Mouse (Mus musculus) yolk sac, embryonic 10.5 days (tissue): Measurements from ENCODE around the gene Foxp1.

ENCODE experiments used
- DNase-seq: peaks from one replicate; pipeline ENCODE4 v3.0.0-alpha.2; 2017; ENCODE audit warnings: low spot score

Foxp1 gene

DNA sequence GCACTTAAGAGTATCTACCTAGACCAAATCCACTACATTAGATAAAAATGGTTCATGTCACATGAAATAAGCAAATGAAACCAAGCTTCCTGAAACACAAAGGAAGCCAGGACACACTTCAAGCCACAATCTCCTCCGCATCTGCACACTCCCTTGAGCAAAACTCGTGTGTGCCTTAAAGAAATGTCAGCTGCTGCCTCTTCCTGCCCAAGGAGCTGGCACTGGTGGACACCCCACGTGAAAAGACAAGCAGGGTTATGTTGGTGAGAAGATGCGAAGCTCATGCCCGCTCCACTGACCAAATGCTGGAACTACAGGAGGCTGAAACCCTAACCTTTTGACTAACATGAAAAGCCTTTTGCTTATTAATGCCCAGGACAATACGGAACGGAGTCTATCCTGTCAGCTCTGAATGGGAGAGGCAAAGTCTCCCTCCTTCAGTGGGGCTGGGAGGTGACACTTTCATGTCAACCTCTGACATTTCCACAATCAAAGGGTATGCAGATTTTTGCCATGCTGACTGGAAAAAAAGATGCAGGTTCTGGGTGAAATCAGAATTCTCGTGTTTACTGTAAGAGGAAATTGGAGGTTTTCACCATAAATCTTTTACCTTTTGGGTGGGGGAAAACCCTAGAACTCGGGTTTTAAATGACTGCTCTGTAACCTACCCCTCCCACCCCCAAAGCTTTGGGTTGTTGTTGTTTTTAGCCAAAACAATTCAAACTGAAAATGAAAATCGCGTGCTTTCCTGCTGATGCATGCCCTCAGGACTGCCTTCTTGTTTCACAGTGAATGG, 261.4 kb downstream of the Foxp1 start:
- DNase-seq: no peak

DNA sequence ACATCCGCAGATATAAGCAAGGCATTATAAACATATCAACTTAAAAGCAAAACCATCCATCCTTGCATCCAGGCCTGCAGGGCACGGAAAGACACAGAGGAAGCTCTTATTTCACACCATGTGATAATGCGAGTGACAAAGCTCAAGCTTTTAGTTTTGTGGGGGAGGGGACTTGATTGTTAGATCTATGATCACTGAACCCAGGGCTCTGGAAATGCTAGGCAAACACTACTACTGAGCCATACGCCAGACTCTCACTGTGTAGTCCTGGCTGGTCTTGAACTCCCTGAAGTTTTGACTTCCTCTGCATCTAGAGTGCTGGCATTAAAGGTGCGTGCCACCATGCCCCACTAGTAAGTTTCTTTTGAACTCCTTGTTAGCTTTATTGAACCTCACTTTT, 264.2 kb downstream of the Foxp1 start:
- no peak for DNase-seq

DNA sequence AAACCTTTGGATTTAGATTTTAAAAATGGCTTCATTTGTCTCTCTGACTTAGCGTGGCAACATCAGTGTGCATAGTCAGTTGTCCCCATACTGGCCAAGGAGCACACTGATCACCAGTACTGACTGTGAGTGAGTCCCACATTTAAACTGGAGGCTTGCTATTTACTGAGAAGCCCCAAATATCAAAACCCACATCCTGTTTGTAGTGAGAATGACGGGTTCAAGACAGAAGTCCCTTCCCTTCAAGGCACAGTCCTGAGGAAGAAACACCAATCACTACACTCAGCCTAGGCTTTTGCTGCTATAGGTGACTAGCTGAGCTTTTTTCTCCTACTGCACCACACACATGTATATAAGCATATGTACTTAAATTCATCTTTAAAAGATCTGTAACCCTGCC, 264.8 kb downstream of the Foxp1 start:
- no peak for DNase-seq

GRCm38 (mm10) chr6:99253331-99253730, 269.2 kb downstream of the Foxp1 start:
- DNase-seq: no peak

- DNase-seq: no peak
These were observed 269.7 kb downstream of the Foxp1 start for GRCm38 (mm10) chr6:99252816-99253215.

- no peak for DNase-seq
These were observed 270.6 kb downstream of the Foxp1 start for GRCm38 (mm10) chr6:99251924-99252323.

DNA sequence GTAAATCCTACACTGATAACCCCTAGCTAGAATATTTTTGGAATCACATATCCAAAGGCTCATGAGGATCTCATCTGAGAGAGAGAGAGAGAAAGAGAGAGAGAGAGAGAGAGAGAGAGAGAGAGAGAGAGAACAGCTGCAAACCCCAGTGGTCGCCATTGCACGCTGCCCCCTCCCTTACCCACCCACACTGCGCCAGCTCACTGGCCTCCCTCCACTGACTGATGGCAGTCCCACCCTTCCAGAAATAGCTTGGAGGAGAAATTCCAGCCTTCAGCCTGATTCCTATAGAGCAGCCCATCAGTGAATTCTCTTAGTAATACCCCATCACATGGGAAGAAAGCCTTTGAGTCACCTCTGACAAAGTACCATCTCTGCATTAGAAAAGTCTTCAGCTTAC, 271.3 kb downstream of the Foxp1 start:
- no peak for DNase-seq

GRCm38 (mm10) chr6:99249496-99250030, 273.0 kb downstream of the Foxp1 start:
- no peak for DNase-seq

DNA sequence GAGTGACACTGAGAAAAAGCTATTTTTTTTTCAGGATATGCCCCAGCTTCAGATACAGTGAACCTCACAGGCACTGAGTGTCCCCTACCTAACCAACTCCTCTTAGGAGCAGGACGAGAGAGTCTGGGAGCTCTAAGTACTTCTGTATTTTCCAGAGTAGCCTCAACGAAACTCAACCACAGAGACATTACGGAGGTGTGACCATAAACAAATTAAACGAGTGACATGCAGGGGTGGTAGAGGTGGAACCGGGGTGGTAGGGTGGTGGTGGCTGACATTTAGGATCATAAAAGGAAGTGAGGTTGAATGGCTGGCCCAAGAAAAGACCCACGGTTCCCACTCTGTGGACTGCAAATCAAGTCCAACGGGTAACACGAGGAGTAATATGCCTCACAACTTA, 274.1 kb downstream of the Foxp1 start:
- no peak for DNase-seq

- DNase-seq: no peak
These were observed 280.7 kb downstream of the Foxp1 start for GRCm38 (mm10) chr6:99241625-99242395.

- no peak for DNase-seq
These were observed 281.8 kb downstream of the Foxp1 start for GRCm38 (mm10) chr6:99240764-99241163.

GRCm38 (mm10) chr6:99235588-99235987, 286.9 kb downstream of the Foxp1 start:
- no peak for DNase-seq

DNA sequence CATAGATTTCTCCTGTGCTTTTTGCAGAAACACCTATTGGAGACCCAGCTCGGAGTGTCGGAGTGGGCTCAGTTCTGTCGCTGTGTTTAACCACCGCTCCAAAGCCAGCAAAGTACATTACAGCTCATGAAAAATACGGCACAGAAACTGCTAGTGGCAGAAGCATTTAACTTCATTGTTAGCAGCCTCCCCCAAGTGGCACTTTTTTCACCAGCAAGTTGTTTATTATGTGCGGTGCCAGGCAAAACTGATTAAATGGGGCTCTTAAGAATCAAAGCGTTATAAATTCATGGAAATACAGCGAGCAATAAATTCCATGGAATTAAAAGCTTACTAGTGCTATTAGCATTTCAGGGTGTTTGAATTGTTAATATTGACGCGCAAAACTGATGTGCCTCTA, 289.1 kb downstream of the Foxp1 start:
- no peak for DNase-seq

DNA sequence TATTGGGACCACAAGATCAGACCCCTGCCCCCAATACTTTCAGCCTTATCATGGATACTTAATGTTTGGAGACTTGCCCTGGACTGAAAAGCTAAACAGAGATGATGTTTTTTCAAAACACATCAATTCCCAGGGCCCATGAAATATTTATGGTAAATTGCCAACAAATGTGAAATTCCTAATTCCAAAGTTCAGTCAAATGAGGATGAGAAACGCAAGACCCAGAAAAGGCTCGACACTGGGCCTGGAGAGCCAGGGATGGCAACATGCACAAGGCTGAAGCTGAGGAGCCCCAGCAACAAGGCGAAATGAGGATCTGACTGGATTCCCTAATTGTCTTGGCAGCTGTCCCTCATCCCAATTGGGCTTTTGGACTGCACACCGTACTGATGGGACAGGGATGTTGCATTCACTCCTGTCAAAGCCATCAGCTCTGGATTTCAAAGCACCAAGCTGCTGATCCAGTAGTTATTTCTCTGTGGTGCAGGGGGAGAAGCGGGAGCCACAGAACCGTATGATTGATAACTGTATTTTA, 294.1 kb downstream of the Foxp1 start:
- no peak for DNase-seq

- no peak for DNase-seq
These were observed 301.4 kb downstream of the Foxp1 start for GRCm38 (mm10) chr6:99221147-99221546.

- no peak for DNase-seq
These were observed 302.0 kb downstream of the Foxp1 start for GRCm38 (mm10) chr6:99220472-99220871.

- no peak for DNase-seq
These were observed 304.7 kb downstream of the Foxp1 start for GRCm38 (mm10) chr6:99217846-99218245.

DNA sequence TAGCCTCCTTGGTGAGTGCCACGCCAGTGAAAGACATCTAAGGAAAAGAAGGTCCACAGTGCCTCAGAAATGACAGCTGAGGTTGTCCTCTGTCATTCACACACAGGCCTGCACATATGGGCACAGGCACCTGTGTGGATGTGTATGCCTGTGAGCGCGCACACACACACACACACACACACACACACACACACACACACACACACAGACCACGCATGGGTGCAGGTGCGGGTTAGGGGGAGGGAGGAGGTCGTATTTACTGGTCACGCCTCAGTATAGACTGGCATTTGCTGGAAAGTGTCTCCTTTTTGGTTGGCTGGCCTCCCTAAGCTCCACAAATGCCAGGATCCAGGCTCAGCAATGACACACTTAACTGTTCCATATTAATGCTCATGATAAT, 305.4 kb downstream of the Foxp1 start:
- DNase-seq: no peak

DNA sequence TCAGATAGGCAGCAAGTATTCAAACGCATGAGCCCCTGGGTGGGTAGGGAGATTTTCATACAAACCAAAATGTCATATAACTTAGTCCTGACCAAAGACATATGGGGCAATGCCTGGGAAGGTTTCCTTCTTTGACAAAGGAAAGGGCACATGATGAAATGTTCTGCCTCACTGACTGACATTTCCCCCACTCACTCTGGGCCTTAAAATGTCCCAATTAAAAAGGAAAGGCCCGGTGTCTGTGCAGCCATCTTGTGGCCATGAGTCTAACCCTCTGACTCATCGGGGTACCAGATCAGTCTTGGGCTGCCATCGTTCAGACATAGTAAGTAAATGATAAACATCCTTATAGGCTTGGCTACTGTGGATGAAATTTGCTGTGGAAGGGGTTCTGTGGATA, 310.1 kb downstream of the Foxp1 start:
- no peak for DNase-seq

GRCm38 (mm10) chr6:99211663-99212333, 310.7 kb downstream of the Foxp1 start:
- DNase-seq: no peak

- no peak for DNase-seq
These were observed 312.4 kb downstream of the Foxp1 start for GRCm38 (mm10) chr6:99210161-99210560.

DNA sequence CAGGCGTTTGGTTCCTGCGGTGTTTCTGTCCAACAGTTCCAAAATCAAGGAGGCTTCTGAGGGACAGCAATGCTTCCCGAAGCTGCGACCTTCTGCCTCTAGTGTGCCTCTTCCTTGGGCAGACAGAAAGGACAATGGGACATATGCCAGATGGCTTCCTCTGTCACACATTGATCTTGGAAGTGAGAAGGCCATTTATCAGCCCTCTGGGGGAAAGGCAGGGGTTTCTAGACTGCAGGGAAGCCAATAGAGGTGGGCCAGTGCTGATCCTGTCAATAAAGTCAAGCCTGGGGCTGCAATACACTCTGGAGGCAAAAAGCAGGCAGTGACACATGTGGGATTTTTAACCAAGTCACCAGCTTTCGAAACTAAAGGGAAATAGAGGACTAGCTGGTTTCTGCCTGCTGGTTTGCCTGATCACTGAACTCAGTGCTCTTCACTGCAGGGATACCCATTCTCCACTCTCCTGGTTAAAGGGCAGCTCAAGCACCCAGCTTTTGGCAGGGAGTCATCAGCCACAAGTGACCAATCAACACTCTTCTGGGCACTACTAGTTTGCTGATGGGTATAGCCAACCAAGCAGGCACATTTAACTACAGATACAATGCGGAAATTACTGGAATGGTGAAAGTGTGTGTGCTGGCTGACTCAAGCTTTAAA, 315.2 kb downstream of the Foxp1 start:
- no peak for DNase-seq
